ENCODE assay signal across 17 mouse cellular contexts in the genomic region with DNA sequence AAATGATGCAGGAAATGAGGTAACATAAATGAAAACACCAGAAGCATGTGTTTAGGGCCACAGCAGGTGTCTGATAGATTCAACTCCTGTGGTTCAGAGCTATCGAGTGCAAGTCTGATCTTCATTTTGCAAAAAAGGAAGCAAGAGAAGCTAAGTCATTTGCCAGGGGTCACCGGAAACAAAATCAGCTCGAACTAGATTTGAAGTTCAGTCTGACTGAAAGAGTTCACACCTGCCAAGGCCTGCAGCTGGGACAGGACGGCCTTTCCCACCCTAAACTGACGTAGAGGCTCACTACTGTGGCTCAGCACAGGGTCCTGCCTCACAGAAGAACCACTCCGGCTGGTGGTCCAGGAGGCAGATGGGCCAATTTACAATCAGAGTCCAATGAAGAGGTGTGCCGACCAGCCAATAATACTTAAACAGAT. TPM values are rescaled to one million over a fixed set of nuclear protein-coding genes. Genes with fewer than 3 reads are reported as not detected.
DNase-seq lines count a peak whose midpoint lies in the region; ATAC-seq lines count a peak whose summit lies in the region.
"Had no signal": no experiment of that assay in that cellular context is flagged by ENCODE, and none has a peak within 500 bp of the region (broad histone marks: within the 10 kb centered on the region; RNA-seq: fewer than 3 reads in every experiment).

No protein-coding gene starts in this region.

- WGBS in neural tube, embryonic 13.5 days, result 50% methylated on average over 7 of the region's 7 CpGs
- WGBS in hindbrain, embryonic 10.5 days, result 81% methylated on average over 7 of the region's 7 CpGs

- H3K9ac ChIP-seq in neural tube, embryonic 13.5 days, result no peak overlapping the region
- H3K9ac ChIP-seq: embryonic facial prominence, embryonic 12.5 days; heart, embryonic 15.5 days; hindbrain, embryonic 14.5 days had no signal

- H3K4me3 ChIP-seq in neural tube, embryonic 13.5 days, result no peak overlapping the region
- H3K4me3 ChIP-seq in hindbrain, embryonic 10.5 days, result no peak overlapping the region
- H3K4me3 ChIP-seq: embryonic facial prominence, embryonic 12.5 days; heart, embryonic 15.5 days had no signal

- peaks cover 6% of the 10 kb centered on the region; the same call in 1 of the 2 replicates for H3K4me1 ChIP-seq in neural tube, embryonic 13.5 days (replicated peaks)
- peaks cover 17% of the 10 kb centered on the region; the same call in 1 of the 2 replicates for H3K4me1 ChIP-seq in hindbrain, embryonic 10.5 days (replicated peaks)
- H3K4me1 ChIP-seq: embryonic facial prominence, embryonic 12.5 days; heart, embryonic 15.5 days had no signal

- H3K27ac ChIP-seq in neural tube, embryonic 13.5 days (replicated peaks), result no peak overlapping the region
- H3K27ac ChIP-seq in hindbrain, embryonic 10.5 days, result no peak overlapping the region
- H3K27ac ChIP-seq: embryonic facial prominence, embryonic 12.5 days; heart, embryonic 15.5 days; hindbrain, embryonic 14.5 days had no signal

- ATAC-seq in neural tube, embryonic 13.5 days (ENCODE audit: low read depth), result 0 out of 2 replicates have a peak, but pooled peaks have one; percentile 23
- ATAC-seq: lung, postnatal 0 days had no signal

- no peaks in the 10 kb centered on the region for H3K27me3 ChIP-seq in neural tube, embryonic 13.5 days
- no peaks in the 10 kb centered on the region for H3K27me3 ChIP-seq in hindbrain, embryonic 10.5 days (ENCODE audit: insufficient read depth, poor library complexity, severe bottlenecking)
- H3K27me3 ChIP-seq: embryonic facial prominence, embryonic 12.5 days; heart, embryonic 15.5 days had no signal

- no peak overlapping the region for H3K4me2 ChIP-seq in neural tube, embryonic 13.5 days
- H3K4me2 ChIP-seq: embryonic facial prominence, embryonic 12.5 days; heart, embryonic 15.5 days; hindbrain, embryonic 14.5 days; liver, embryonic 11.5 days had no signal

- H3K36me3 ChIP-seq in neural tube, embryonic 13.5 days, result no peaks in the 10 kb centered on the region
- H3K36me3 ChIP-seq in hindbrain, embryonic 10.5 days, result no peaks in the 10 kb centered on the region
- H3K36me3 ChIP-seq: embryonic facial prominence, embryonic 12.5 days; heart, embryonic 15.5 days had no signal

- H3K9me3 ChIP-seq in neural tube, embryonic 13.5 days, result no peaks in the 10 kb centered on the region
- no peaks in the 10 kb centered on the region for H3K9me3 ChIP-seq in hindbrain, embryonic 10.5 days
- H3K9me3 ChIP-seq: embryonic facial prominence, embryonic 12.5 days; heart, embryonic 15.5 days had no signal

- DNase-seq in cerebellum, postnatal 10 days, result peak; percentile 50 to 65
- no peak for DNase-seq in cerebellum, adult 11 months
- no peak for DNase-seq in neural tube, embryonic 10.5 days (ENCODE audit: extremely low spot score, low spot score)
- peak; percentile 64 to 79 for DNase-seq in thymus, adult 18-20 months
- no peak for DNase-seq in spleen, postnatal 36 days (ENCODE audit: low spot score in 2 of 2)
- DNase-seq in adrenal gland, adult (ENCODE audit: inconsistent age in 2 of 2, low spot score in 1 of 2), result no peak
- DNase-seq in hindbrain, embryonic 10.5 days (ENCODE audit: low spot score), result no peak
- DNase-seq: adrenal gland, postnatal 25 days; kidney, adult 8-10 months; kidney, postnatal 36 days; spleen, adult 18-20 months had no signal

RNA-seq across cellular contexts. Expression of gene Ankrd50, which starts 44.1 kb away (rescaled TPM):
- 22.3 and 26.3 TPM in 2 replicates for polyA plus RNA-seq in neural tube, embryonic 13.5 days (2015; fragmentation: Nextera tagmentation; extraction: Ambion mirVana)
- 26.4 and 29.2 TPM in 2 replicates for polyA plus RNA-seq in hindbrain, embryonic 10.5 days (2016; fragmentation: Nextera tagmentation; extraction: Ambion mirVana)

Comparison
In these comparisons a context has a peak if more than half of its experiments do, and no peak if none do; other contexts are left out.
1. DNase-seq: peak in cerebellum, postnatal 10 days (2 of 2) and thymus, adult 18-20 months (2 of 2); none in cerebellum, adult 11 months (single experiment), neural tube, embryonic 10.5 days (single experiment), spleen, postnatal 36 days (0 of 2), adrenal gland, adult (0 of 2) and hindbrain, embryonic 10.5 days (single experiment).